Comparison of ENCODE assay signal across 15 mouse cellular contexts in the genomic region with DNA sequence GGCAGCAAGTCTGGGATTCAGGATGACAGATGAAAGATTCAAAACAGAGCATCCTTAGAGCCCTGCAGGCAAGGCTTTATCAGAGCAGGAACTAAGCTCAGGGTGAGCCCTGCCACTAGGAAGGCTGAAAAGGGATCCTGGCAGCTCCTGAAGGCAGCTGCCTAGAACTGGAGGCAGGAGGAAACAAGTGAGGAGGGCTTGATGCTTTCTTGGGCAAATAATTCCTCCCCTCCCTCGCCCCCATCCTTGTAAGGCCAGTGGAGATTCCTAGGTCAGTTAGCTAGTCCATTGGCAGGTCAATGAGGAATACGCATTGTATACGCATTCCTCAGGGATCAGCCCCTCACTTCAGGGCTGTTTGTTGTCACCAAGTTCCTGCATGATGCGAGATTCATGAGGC. TPM values are rescaled to one million over a fixed set of nuclear protein-coding genes. Genes with fewer than 3 reads are reported as not detected.
"Had no signal": no experiment of that assay in that cellular context is flagged by ENCODE, and none has a peak within 500 bp of the region (broad histone marks: within the 10 kb centered on the region; RNA-seq: fewer than 3 reads in every experiment).

No protein-coding gene starts in this region.

- H3K4me2 ChIP-seq: limb, embryonic 15.5 days; liver, embryonic 12.5 days; lung, embryonic 14.5 days; midbrain, embryonic 12.5 days had no signal

- H3K27me3 ChIP-seq: limb, embryonic 15.5 days had no signal

- H3K27ac ChIP-seq: kidney, postnatal 0 days; limb, embryonic 15.5 days; liver, embryonic 12.5 days; midbrain, embryonic 12.5 days; stomach, postnatal 0 days had no signal

- DNase-seq: kidney, postnatal 36 days; layer of hippocampus, adult 9-11 months; layer of hippocampus, postnatal 36 days; lung, embryonic 14.5 days; lung, postnatal 10 days; lung, postnatal 4 days; thymus, postnatal 4 days had no signal

- H3K4me3 ChIP-seq: limb, embryonic 15.5 days; liver, embryonic 12.5 days; midbrain, embryonic 12.5 days had no signal

- H3K9ac ChIP-seq: limb, embryonic 15.5 days; liver, embryonic 12.5 days; lung, embryonic 14.5 days; midbrain, embryonic 12.5 days had no signal

- H3K9me3 ChIP-seq: limb, embryonic 15.5 days; liver, embryonic 12.5 days; midbrain, embryonic 12.5 days had no signal

- ATAC-seq: liver, embryonic 12.5 days had no signal

- H3K36me3 ChIP-seq: limb, embryonic 15.5 days; liver, embryonic 12.5 days; midbrain, embryonic 12.5 days had no signal

RNA-seq across cellular contexts. Expression of a gene that starts 54.1 kb away (rescaled TPM):
- total RNA-seq: megakaryocyte, adult 5-6 weeks had no signal
- polyA plus RNA-seq: limb, embryonic 11.5 days; limb, embryonic 15.5 days; liver, embryonic 12.5 days; liver, embryonic 16.5 days; lung, embryonic 14.5 days; stomach, postnatal 0 days had no signal
